Comparison of ENCODE assay signal across 20 mouse cellular contexts in genomic region chr11:107369661-107370060, GRCm38 (mm10).
A peak's percentile ranks its signal among the peaks of the same experiment; 100 is the strongest.
DNase-seq lines count a peak whose midpoint lies in the region; ATAC-seq lines count a peak whose summit lies in the region.
"Had no signal": no experiment of that assay in that cellular context is flagged by ENCODE, and none has a peak within 500 bp of the region (broad histone marks: within the 10 kb centered on the region; RNA-seq: fewer than 3 reads in every experiment).

No protein-coding gene starts in this region.

- WGBS in limb, embryonic 12.5 days, result 91% methylated on average over 6 of the region's 6 CpGs
- WGBS in limb, embryonic 10.5 days, result 95% methylated on average over 6 of the region's 6 CpGs
- WGBS in limb, embryonic 13.5 days, result 88% methylated on average over 6 of the region's 6 CpGs

- H3K4me2 ChIP-seq in limb, embryonic 12.5 days, result no peak overlapping the region
- 0 out of 2 replicates have a peak overlapping the region, but pooled peaks have one; percentile 4 for H3K4me2 ChIP-seq in limb, embryonic 13.5 days (replicated peaks)
- H3K4me2 ChIP-seq: embryonic facial prominence, embryonic 12.5 days; forebrain, embryonic 12.5 days; hindbrain, embryonic 12.5 days had no signal

- no peak overlapping the region for H3K4me3 ChIP-seq in limb, embryonic 12.5 days (replicated peaks)
- no peak overlapping the region for H3K4me3 ChIP-seq in limb, embryonic 10.5 days
- no peak overlapping the region for H3K4me3 ChIP-seq in limb, embryonic 13.5 days
- H3K4me3 ChIP-seq: embryonic facial prominence, embryonic 12.5 days; forebrain, embryonic 12.5 days; hindbrain, embryonic 12.5 days had no signal

- no peaks in the 10 kb centered on the region for H3K36me3 ChIP-seq in limb, embryonic 12.5 days
- no peaks in the 10 kb centered on the region for H3K36me3 ChIP-seq in limb, embryonic 10.5 days
- no peaks in the 10 kb centered on the region for H3K36me3 ChIP-seq in limb, embryonic 13.5 days
- H3K36me3 ChIP-seq: embryonic facial prominence, embryonic 12.5 days; forebrain, embryonic 12.5 days; hindbrain, embryonic 12.5 days had no signal

- peaks cover 35% of the 10 kb centered on the region for H3K4me1 ChIP-seq in limb, embryonic 12.5 days (replicated peaks)
- H3K4me1 ChIP-seq in limb, embryonic 10.5 days, result peaks cover 24% of the 10 kb centered on the region
- peaks cover 49% of the 10 kb centered on the region for H3K4me1 ChIP-seq in limb, embryonic 13.5 days

- no peaks in the 10 kb centered on the region for H3K9me3 ChIP-seq in limb, embryonic 12.5 days
- H3K9me3 ChIP-seq in limb, embryonic 10.5 days (replicated peaks), result no peaks in the 10 kb centered on the region
- no peaks in the 10 kb centered on the region for H3K9me3 ChIP-seq in limb, embryonic 13.5 days
- H3K9me3 ChIP-seq: embryonic facial prominence, embryonic 12.5 days; forebrain, embryonic 12.5 days; hindbrain, embryonic 12.5 days had no signal

- H3K27me3 ChIP-seq in limb, embryonic 12.5 days, result no peaks in the 10 kb centered on the region
- no peaks in the 10 kb centered on the region for H3K27me3 ChIP-seq in limb, embryonic 10.5 days (ENCODE audit: low read depth, poor library complexity, severe bottlenecking)
- H3K27me3 ChIP-seq in limb, embryonic 13.5 days, result no peaks in the 10 kb centered on the region
- H3K27me3 ChIP-seq: embryonic facial prominence, embryonic 12.5 days; forebrain, embryonic 12.5 days; hindbrain, embryonic 12.5 days had no signal

- H3K9ac ChIP-seq in limb, embryonic 12.5 days (replicated peaks), result no peak overlapping the region
- H3K9ac ChIP-seq in limb, embryonic 13.5 days, result no peak overlapping the region
- H3K9ac ChIP-seq: embryonic facial prominence, embryonic 12.5 days; forebrain, embryonic 12.5 days; hindbrain, embryonic 12.5 days had no signal

- DNase-seq in limb, embryonic 10.5 days (ENCODE audit: low spot score), result no peak
- DNase-seq in ES-CJ7 (ENCODE audit: low read depth, low spot score), result peak; percentile 48
- DNase-seq in cerebellum, adult 11 months, result no peak
- DNase-seq in right cerebral cortex, postnatal 14 days, result no peak
- no peak for DNase-seq in lung, postnatal 25 days (ENCODE audit: low spot score)
- DNase-seq: adrenal gland, postnatal 10 days; cerebellum, adult 11-12 months; cerebellum, adult 9-10 months; cerebellum, postnatal 25 days; gastrocnemius, postnatal 14 days; heart, postnatal 10 days; heart, postnatal 4 days had no signal

- ATAC-seq in limb, embryonic 12.5 days (ENCODE audit: insufficient number of reproducible peaks, insufficient read depth, low FRiP score, low TSS enrichment, low read depth), result no peak
- no peak; the same call in 1 of the 2 replicates for ATAC-seq in limb, embryonic 13.5 days (ENCODE audit: low FRiP score, low read depth)
- ATAC-seq: forebrain, embryonic 16.5 days; hindbrain, embryonic 16.5 days; inflammation-experienced regulatory T-cells, adult 6 months had no signal

- H3K27ac ChIP-seq in limb, embryonic 12.5 days, result 0 out of 2 replicates have a peak overlapping the region, but pooled peaks have one; percentile 23
- H3K27ac ChIP-seq in limb, embryonic 10.5 days, result no peak overlapping the region
- H3K27ac ChIP-seq in limb, embryonic 13.5 days, result peak overlapping the region; percentile 58; the same call in 1 of the 2 replicates
- H3K27ac ChIP-seq: embryonic facial prominence, embryonic 12.5 days; forebrain, embryonic 12.5 days; hindbrain, embryonic 12.5 days had no signal
